Mouse (Mus musculus) midbrain, embryonic 11.5 days (tissue): ENCODE data around the gene Ank3. TPM values are rescaled to one million over a fixed set of nuclear protein-coding genes. Genes with fewer than 3 reads are reported as not detected.

Experiments
- ATAC-seq: fragments of 200-750 bp; cut with Nextera tagmentation; 2 replicates; pipeline ENCODE4 v1.8.0; 2017; ENCODE audit warnings: moderate TSS enrichment, moderate library complexity; ENCODE audit not compliant: low FRiP score
- DNase-seq: peaks from one replicate; pipeline ENCODE4 v3.0.0; 2015; ENCODE audit warnings: low spot score; ENCODE audit errors: missing footprints
- H3K27ac ChIP-seq: fragments of 300-500 bp; sonication (generic); 2 replicates; pipeline ENCODE4 v1.5.1; 2014; ENCODE audit warnings: low read depth, low read length
- H3K27me3 ChIP-seq: fragments of 300-500 bp; sonication (generic); 2 replicates; pipeline ENCODE4 v1.6.1; 2014; ENCODE audit warnings: mild to moderate bottlenecking, low read length, moderate library complexity, mixed read lengths; ENCODE audit not compliant: control insufficient read depth, insufficient read depth
- H3K36me3 ChIP-seq: fragments of 300-500 bp; sonication (generic); 2 replicates; pipeline ENCODE4 v1.6.1; 2014; ENCODE audit warnings: mild to moderate bottlenecking, low read length, moderate library complexity, mixed read lengths; ENCODE audit not compliant: control insufficient read depth, insufficient read depth
- H3K4me1 ChIP-seq: fragments of 300-500 bp; sonication (generic); 2 replicates; pipeline ENCODE4 v1.6.1; 2014; ENCODE audit warnings: low read length; ENCODE audit not compliant: control insufficient read depth, insufficient read depth
- H3K4me2 ChIP-seq: fragments of 300-500 bp; sonication (generic); 2 replicates; pipeline ENCODE4 v1.6.1; 2014; ENCODE audit warnings: mild to moderate bottlenecking, moderate library complexity
- H3K4me3 ChIP-seq: fragments of 300-500 bp; sonication (generic); 2 replicates; pipeline ENCODE4 v1.5.1; 2014; ENCODE audit warnings: low read depth, low read length
- H3K9ac ChIP-seq: fragments of 300-500 bp; sonication (generic); 2 replicates; pipeline ENCODE4 v1.6.1; 2014; ENCODE audit warnings: low read length
- H3K9me3 ChIP-seq: fragments of 300-500 bp; sonication (generic); 2 replicates; pipeline ENCODE4 v1.6.1; 2016; ENCODE audit warnings: low read length; ENCODE audit not compliant: control insufficient read depth
- WGBS: fragments of 180-500 bp; shearing (Covaris S2); extraction: QIAGEN DNeasy Blood & Tissue Kit; methylation state at CpG from one replicate; pipeline ENCODE4 v1.1.7; 2014; 5-methylcytosine and 5-hydroxymethylcytosine counted together
- polyA plus RNA-seq: library from polyadenylated mRNA; unstranded; fragments of >200 nt; fragmentation: Nextera tagmentation; extraction: Ambion mirVana; gene quantifications from 2 replicates; pipeline ENCODE4 v1.2.1, GENCODE M21; 2014

Ank3 gene
- polyA plus RNA-seq, 1 experiment from 2014 or later: 58.8 TPM

- Histone ChIP-seq H3K9me3 (no peaks in the 10 kb centered on the region), H3K9ac (no peak overlapping the region), H3K4me1 (no peaks in the 10 kb centered on the region), H3K27me3 (no peaks in the 10 kb centered on the region), H3K4me3 (no peak overlapping the region), H3K4me2 (no peak overlapping the region), H3K27ac (no peak overlapping the region), H3K36me3 (no peaks in the 10 kb centered on the region)
- WGBS: 82% methylated on average over 19 of the region's 19 CpGs
- no peak for ATAC-seq
- no peak for DNase-seq
Observed at GRCm38 (mm10) chr10:70060021-70060688, 661.6 kb downstream of the Ank3 start.

DNA sequence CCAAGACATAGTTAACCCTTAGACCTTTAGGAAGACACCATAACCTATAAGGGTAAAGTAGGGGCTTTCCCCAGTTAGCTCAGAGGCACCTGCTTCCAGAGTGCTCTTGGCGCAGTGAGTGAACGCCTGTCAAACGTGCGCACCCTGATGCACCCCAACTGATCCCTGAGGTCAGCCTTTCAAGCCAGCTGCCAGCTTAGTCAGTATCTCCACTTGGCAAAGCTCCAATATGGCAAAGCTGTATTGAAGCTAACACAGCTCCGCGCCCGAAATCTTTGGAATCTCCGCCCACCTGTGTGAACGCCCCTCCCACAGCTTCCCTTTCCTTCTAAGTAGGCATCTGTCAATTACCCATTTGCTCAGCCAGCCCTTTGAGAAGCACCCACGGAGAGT lies 662.1 kb downstream of the Ank3 start:
- no peak for DNase-seq
- no peaks in the 10 kb centered on the region for H3K9me3 ChIP-seq
- H3K36me3 ChIP-seq: no peaks in the 10 kb centered on the region
- no peak overlapping the region for H3K27ac ChIP-seq
- H3K9ac ChIP-seq: no peak overlapping the region
- H3K4me3 ChIP-seq: no peak overlapping the region
- no peak overlapping the region for H3K4me2 ChIP-seq
- no peaks in the 10 kb centered on the region for H3K4me1 ChIP-seq
- 50% methylated on average over 10 of the region's 10 CpGs for WGBS
- ATAC-seq: no peak
- no peaks in the 10 kb centered on the region for H3K27me3 ChIP-seq

GRCm38 (mm10) chr10:70063881-70064555 lies 665.4 kb downstream of the Ank3 start:
- no peaks in the 10 kb centered on the region; the same call in 1 of the 2 replicates for H3K4me1 ChIP-seq
- H3K9ac ChIP-seq: no peak overlapping the region
- 94% methylated on average over 6 of the region's 6 CpGs for WGBS
- no peak for DNase-seq
- no peaks in the 10 kb centered on the region for H3K9me3 ChIP-seq
- H3K4me3 ChIP-seq: no peak overlapping the region
- no peaks in the 10 kb centered on the region for H3K36me3 ChIP-seq
- ATAC-seq: no peak
- no peak overlapping the region for H3K4me2 ChIP-seq
- H3K27me3 ChIP-seq: no peaks in the 10 kb centered on the region
- H3K27ac ChIP-seq: no peak overlapping the region

DNA sequence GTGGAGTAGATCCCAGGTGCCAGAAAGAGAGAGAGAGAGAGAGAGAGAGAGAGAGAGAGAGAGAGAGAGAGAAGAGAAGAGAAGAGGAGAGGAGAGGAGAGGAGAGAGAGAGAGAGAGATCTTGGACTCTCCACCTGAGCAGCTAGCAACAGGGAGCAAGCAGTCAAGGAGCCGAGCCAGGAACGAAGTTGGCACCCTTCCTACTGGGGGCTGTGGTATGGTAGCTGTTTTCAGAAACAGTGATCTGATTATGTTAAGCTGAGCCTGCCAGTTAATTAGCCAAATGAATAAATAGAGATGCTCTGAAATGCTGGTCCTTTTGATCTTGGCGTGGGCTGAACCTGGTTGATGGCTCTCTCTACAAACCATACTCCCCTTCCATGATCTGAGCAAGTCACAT lies 666.6 kb downstream of the Ank3 start:
- Histone ChIP-seq H3K4me1 (no peaks in the 10 kb centered on the region; the same call in 1 of the 2 replicates), H3K36me3 (no peaks in the 10 kb centered on the region), H3K9ac (no peak overlapping the region), H3K27ac (no peak overlapping the region), H3K4me2 (no peak overlapping the region), H3K4me3 (no peak overlapping the region), H3K27me3 (no peaks in the 10 kb centered on the region), H3K9me3 (no peaks in the 10 kb centered on the region)
- WGBS: 83% methylated on average over 3 of the region's 3 CpGs
- DNase-seq (no peak), ATAC-seq (no peak)

DNA sequence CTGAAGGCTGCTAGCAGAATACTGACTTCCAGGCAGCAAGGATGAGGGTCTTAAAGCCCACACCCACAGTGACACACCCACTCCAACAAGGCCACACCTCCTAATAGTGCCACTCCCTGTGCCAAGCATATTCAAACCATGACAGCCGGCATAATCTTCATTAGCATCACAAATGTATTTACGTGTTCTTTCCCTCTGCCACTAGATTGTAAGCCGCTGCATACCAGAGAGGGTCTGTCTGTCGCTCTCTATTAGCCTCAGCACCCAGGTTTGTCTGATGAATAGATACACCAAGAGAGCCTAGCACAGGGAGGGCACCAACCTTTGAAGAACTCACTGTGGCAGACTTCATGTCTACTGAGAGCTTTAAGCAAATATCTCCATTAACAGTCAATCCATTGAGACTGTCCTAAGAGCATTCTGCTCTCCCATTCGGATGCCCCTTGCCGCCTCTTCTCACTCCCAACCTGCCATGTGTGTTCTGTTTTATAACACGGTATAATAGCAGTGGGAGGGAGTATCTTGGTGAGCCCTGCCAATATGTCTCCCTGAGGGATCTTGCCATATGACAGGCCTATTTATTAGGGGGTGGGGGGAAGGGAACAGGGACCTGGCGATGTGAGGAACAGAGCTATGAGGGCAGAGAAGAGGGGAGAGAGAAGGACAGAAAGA lies 668.1 kb downstream of the Ank3 start:
- no peak overlapping the region for H3K4me3 ChIP-seq
- ATAC-seq: no peak
- H3K27me3 ChIP-seq: no peaks in the 10 kb centered on the region
- no peaks in the 10 kb centered on the region; the same call in 1 of the 2 replicates for H3K4me1 ChIP-seq
- WGBS: 58% methylated on average over 8 of the region's 8 CpGs
- H3K36me3 ChIP-seq: no peaks in the 10 kb centered on the region
- H3K9ac ChIP-seq: no peak overlapping the region
- H3K9me3 ChIP-seq: no peaks in the 10 kb centered on the region
- no peak overlapping the region for H3K27ac ChIP-seq
- no peak for DNase-seq
- H3K4me2 ChIP-seq: no peak overlapping the region

GRCm38 (mm10) chr10:70067169-70068115 lies 668.9 kb downstream of the Ank3 start:
- no peak overlapping the region for H3K4me2 ChIP-seq
- no peak for ATAC-seq
- 72% methylated on average over 6 of the region's 6 CpGs for WGBS
- H3K9me3 ChIP-seq: no peaks in the 10 kb centered on the region
- DNase-seq: no peak
- no peaks in the 10 kb centered on the region for H3K27me3 ChIP-seq
- no peak overlapping the region for H3K27ac ChIP-seq
- no peak overlapping the region for H3K9ac ChIP-seq
- no peak overlapping the region for H3K4me3 ChIP-seq
- H3K4me1 ChIP-seq: no peaks in the 10 kb centered on the region; the same call in 1 of the 2 replicates
- H3K36me3 ChIP-seq: no peaks in the 10 kb centered on the region

- Histone ChIP-seq H3K27ac (no peak overlapping the region), H3K36me3 (no peaks in the 10 kb centered on the region), H3K4me1 (no peaks in the 10 kb centered on the region; the same call in 1 of the 2 replicates), H3K4me3 (no peak overlapping the region), H3K4me2 (no peak overlapping the region), H3K9me3 (no peaks in the 10 kb centered on the region), H3K27me3 (no peaks in the 10 kb centered on the region), H3K9ac (no peak overlapping the region)
- WGBS: 55% methylated on average over 6 of the region's 6 CpGs
- no peak for ATAC-seq
- no peak for DNase-seq
Observed at GRCm38 (mm10) chr10:70069321-70069720, 670.7 kb downstream of the Ank3 start.

- H3K36me3 ChIP-seq: no peaks in the 10 kb centered on the region
- ATAC-seq (no peak), DNase-seq (no peak)
- no peaks in the 10 kb centered on the region for H3K27me3 ChIP-seq
- no peak overlapping the region for H3K27ac ChIP-seq
- H3K9ac ChIP-seq: no peak overlapping the region
- no peaks in the 10 kb centered on the region for H3K9me3 ChIP-seq
- WGBS: 94% methylated on average over 4 of the region's 4 CpGs
- H3K4me2 ChIP-seq: no peak overlapping the region
- H3K4me1 ChIP-seq: no peaks in the 10 kb centered on the region; the same call in 1 of the 2 replicates
- H3K4me3 ChIP-seq: no peak overlapping the region
Observed at GRCm38 (mm10) chr10:70071334-70071733, 672.8 kb downstream of the Ank3 start.
